Mouse (Mus musculus): Measurements from ENCODE around the gene Ip6k1. TPM values are rescaled to one million over a fixed set of nuclear protein-coding genes. Genes with fewer than 3 reads are reported as not detected.

Gene Ip6k1
- 57.1 and 90.1 TPM in 2 replicates for polyA plus RNA-seq (2012; rRNA removed)

DNA sequence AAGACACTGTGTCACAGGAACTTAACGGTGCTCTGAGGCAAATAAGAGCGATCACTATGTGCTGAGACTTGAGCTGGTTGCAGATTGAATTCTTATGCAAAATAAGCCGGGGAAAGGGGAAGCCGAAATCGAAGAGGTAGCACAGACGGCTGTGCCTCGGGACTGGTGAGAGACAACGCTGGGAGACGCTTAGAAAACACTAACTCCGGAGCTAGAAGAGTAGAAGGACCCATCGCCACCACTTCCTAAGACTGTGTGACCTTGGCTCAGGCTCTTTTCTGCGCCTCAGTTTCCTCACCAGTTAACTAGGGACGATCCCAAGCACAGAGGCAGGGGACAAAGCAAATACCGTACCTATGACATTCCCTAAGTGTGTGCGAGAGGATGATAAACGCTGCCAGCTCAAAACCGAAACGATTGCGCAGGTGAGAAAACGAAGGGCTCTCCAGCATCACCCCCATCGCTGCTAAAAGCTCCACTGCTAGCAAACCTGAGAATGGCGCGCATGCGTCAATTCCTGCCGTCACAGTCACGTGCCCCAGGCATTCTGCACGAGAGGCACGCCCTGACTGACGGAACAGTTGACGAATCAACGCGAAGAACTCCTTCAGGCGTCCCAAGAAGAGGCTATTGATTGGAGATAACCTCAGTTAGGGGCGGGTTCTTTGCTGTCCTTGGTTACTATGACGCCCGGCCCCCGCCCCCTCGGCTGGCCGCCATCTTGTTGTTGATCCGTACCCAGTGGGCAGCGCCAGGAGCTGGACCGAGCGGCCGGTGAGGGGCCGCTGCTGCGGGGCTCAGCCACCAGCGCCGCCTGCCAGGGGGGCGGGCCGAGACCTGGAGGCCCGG lies at the start of gene Ip6k1:
Gene Ip6k1 (plus strand): TSS at position 580 of the 849 bp plus-strand sequence.
- WGBS = under 1% methylated on average over 51 of the region's 51 CpGs

DNA sequence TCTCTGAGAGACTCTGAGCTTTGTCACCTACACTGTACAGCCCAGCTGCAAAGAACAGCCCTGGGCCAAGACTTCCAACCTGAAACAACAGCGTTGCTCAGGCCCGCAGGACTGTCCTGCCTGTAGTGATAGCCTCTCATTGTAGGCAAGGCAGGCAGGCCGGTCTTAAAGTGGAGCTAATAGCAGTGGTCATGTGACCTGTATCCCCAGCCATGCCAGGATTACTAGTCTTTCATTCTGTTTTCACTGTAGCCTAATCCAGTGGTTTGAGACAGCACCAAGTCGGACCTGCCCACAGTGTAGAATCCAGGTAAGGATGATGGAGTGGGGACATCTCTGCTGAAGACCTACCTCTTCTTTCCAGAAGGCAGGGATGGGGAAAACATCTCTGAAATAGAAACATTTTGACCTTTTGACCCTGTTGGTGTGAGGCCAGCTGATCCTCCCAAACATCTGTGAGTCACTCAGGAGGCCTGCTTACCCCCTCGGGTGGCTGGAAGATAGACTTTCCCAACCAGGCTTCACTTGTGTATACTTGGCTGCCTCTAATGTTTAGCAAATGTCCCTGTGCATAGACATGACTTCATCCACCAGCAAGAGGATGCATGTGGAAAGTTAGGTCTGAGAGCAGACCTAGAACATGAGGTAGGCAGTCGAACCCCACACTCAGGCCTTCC lies 46.5 kb upstream of the Ip6k1 start:
- 70% methylated on average over 6 of the region's 6 CpGs for WGBS
- no peak for DNase-seq (ENCODE audit: low read depth, low spot score)

More for the DNA sequence above, at the start of gene Ip6k1:
- DNase-seq (ENCODE audit: low read depth, low spot score) = peak; percentile 100

DNA sequence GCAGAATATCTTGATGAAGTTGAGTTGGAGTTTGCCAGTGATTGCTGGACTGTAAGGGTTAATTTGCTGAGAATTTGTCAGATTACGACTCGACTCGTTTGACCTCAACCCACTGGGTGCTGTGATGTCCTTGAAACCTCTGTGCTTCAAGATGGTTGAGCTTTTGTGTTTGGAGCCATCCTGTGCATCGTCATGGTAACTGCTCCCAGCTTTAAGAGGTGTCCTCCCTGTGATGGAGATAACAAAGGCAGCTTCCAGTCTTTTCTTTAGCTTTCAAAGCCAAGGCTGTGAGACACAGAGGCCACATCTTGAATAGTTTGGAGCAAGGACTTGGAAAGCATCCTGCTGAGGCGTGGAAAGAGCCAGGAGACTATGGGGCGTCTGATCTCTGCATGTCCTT lies 45.2 kb upstream of the Ip6k1 start:
- 65% methylated on average over 6 of the region's 6 CpGs for WGBS
- no peak for DNase-seq (ENCODE audit: low read depth, low spot score)

DNA sequence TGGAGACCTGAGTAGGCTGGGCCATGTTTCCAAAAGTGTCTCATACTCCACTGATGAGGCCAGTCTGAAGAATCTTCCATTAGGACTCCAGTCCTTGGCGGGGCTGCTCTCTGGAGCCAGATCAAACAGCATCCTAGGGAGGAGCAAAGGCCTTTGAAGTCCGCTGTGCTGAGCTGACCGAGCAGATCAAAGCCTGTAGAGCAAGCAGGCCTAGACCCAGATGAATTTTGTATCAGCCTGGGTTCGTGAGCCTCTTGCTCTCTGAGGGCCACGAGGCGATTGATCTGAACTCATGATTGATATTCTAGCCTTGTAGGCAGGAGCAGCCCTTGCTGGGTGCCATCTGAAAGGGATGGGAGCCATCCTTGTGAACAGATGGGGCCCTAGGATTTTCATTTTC lies 42.4 kb upstream of the Ip6k1 start:
- 75% methylated on average over 6 of the region's 6 CpGs for WGBS
- DNase-seq (ENCODE audit: low read depth, low spot score) = no peak

GRCm38 (mm10) chr9:107960928-107961327 lies 41.4 kb upstream of the Ip6k1 start:
- WGBS = 82% methylated on average over 4 of the region's 4 CpGs
- no peak for DNase-seq (ENCODE audit: low read depth, low spot score)

GRCm38 (mm10) chr9:107961351-107961762 lies 40.9 kb upstream of the Ip6k1 start:
- DNase-seq (ENCODE audit: low read depth, low spot score) = no peak
- whole genome bisulfite sequencing = 90% methylated on average over 10 of the region's 10 CpGs

- no peak for DNase-seq (ENCODE audit: low read depth, low spot score)
- 61% methylated on average over 5 of the region's 5 CpGs for WGBS
Observed at GRCm38 (mm10) chr9:107961881-107962280, 40.4 kb upstream of the Ip6k1 start.

DNA sequence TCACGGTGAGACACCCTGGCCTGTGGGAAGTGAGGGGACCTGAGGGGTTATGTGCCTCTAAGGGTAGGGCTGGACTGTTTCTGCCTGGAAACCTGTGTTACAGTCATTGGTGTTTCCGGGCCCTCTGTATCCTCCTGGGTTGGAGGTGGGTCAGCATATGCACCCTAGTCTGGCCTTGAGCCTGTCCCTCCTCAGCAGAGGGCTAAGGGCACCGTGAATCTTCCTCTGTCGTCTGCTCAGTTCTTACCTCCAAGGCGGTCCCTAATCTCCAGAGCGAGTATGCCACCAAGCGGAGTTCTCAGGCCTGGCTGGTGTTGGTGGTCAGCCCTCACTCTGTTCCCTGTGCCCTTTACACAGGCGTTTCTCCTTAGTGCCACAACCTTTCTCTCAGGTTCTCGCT lies 39.4 kb upstream of the Ip6k1 start:
- no peak for DNase-seq (ENCODE audit: low read depth, low spot score)
- WGBS = 97% methylated on average over 9 of the region's 9 CpGs

- DNase-seq (ENCODE audit: low read depth, low spot score) = peak; percentile 69
- WGBS = 17% methylated on average over 5 of the region's 5 CpGs
Observed at GRCm38 (mm10) chr9:107963700-107964099, 38.6 kb upstream of the Ip6k1 start.

DNA sequence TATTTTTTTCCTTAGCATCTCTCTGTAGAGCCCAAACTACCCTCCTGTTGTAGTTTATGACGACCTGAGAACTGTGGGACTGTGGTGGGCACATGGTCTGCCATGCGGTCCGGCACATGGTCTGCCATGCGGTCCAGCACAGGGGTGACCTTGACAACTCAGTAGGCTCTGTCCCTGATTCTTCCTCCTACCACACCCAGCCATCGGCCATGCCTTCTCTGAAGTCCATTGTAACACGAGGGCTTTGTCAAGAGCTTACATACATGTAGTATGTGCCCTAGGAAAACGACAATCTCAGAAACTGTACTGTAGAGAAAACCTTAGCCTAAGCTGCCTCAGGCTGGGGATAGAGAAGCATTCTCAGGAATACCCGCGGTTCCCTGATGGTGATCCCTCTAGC lies 37.6 kb upstream of the Ip6k1 start:
- 89% methylated on average over 9 of the region's 9 CpGs for WGBS
- no peak for DNase-seq (ENCODE audit: low read depth, low spot score)

GRCm38 (mm10) chr9:107966676-107967075 lies 35.6 kb upstream of the Ip6k1 start:
- WGBS = 85% methylated on average over 10 of the region's 10 CpGs
- DNase-seq (ENCODE audit: low read depth, low spot score) = no peak

- 84% methylated on average over 6 of the region's 6 CpGs for WGBS
- no peak for DNase-seq (ENCODE audit: low read depth, low spot score)
Observed at GRCm38 (mm10) chr9:107967437-107967836, 34.9 kb upstream of the Ip6k1 start.

GRCm38 (mm10) chr9:107968531-107968930 lies 33.8 kb upstream of the Ip6k1 start:
- no peak for DNase-seq (ENCODE audit: low read depth, low spot score)
- 90% methylated on average over 7 of the region's 7 CpGs for WGBS

DNA sequence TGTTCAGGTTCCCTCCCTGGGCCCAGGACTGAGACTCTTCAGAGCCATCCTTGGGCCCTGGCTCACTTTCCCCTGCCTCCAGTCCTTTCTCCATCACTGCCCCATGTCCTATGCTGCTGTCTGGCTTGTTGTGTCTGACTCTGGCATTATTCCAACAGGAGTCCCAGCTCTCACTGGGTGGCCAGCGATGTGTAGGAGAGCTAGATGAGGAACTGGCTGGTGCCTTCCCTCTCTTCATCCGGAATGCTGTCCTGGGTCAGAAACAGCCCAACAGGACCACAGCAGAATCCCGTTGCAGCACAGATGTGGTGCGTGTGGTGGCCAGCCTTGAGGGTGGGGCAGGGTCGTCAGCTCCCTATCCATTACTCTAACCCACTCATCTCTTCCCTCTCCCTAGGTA lies 32.0 kb upstream of the Ip6k1 start:
- DNase-seq (ENCODE audit: low read depth, low spot score) = no peak
- 82% methylated on average over 5 of the region's 5 CpGs for WGBS

GRCm38 (mm10) chr9:107971690-107972541 lies 30.4 kb upstream of the Ip6k1 start:
- 44% methylated on average over 8 of the region's 8 CpGs for WGBS
- peak; percentile 21 for DNase-seq (ENCODE audit: low read depth, low spot score)

DNA sequence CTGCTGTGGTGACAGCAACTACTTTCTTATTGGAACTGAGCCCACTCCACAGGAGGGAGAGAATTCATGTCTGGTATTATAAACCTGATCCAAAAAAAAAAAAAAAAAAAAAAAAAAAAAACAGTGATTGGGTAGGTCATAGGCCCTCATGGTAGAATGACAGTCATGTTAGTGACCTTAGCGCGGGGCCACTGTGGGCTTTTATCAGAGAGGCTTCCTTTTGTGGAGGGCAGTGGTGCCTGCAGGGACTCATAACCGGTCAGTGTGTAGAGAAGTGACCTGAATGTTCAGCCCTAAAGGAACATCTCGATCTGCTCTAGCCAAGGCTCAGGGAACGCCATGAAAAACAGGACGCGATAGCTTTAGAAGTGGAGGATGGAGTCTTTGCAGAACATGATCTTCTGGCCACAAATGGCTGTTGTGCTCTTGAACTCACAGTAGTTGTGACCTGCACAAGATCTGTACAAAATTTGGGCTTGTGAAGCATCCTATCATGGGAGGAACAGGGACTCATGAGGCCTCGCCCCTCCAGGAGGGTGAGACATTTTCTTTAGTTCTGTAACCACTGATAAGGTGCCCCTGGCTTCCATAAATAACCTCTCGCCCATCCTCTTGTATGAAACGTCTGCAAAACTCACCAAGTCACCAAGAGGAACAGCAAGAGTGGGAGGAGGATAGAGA lies 27.7 kb upstream of the Ip6k1 start:
- no peak for DNase-seq (ENCODE audit: low read depth, low spot score)
- WGBS = 78% methylated on average over 10 of the region's 10 CpGs

DNA sequence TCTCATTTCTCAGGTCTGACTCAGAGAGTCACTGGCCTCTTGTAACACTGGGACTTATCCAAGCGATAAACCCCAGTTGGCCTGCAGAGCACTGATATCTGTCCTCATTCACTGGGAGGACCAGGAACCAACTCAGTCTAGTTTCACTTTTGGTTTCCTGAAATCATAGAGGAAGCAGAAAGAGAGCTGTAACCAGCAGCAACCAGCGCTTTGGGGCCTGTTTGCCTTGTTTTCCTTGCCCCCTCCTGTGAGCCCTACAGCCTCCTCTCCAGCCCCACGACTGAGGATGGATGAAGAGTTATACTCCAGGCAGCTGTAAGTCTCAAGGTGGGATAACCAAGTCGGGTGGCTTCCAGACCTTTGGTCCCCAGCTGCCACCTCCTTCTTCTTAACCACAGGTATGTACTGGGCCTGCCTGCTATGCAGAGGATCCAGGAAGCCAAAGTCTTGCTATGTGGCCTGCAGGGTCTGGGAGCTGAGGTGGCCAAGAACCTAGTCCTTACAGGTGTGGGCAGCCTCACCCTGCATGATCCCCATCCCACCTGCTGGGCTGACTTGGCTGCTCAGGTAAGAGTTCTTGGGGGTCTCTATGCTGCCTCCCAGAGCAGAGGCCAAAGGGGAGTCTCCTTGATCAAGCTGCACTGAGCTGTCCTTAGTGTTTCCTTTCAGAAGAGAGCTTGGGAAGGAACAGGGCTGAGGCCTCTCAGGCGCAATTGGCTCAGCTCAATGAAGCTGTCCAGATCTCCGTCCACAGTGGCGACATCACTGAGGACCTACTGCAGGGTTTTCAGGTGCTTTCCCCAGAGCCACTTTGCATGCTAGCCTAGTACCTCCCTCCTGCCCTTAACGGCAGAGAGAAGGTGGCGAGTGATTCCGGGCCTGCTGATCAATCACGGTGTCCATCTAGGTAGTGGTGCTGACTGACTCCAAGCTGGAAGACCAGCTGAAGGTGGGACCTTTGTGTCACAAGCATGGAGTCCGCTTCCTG lies 26.6 kb upstream of the Ip6k1 start, which contains the start of gene Uba7:
Gene Uba7 (plus strand): TSS at position 107 of the 988 bp plus-strand sequence.
- WGBS = 54% methylated on average over 12 of the region's 12 CpGs
- DNase-seq (ENCODE audit: low read depth, low spot score) = peak; percentile 83

GRCm38 (mm10) chr9:107978815-107979214 lies 23.5 kb upstream of the Ip6k1 start:
- no peak for DNase-seq (ENCODE audit: low read depth, low spot score)
- WGBS = 94% methylated on average over 12 of the region's 12 CpGs
